Mouse (Mus musculus) spleen, postnatal 14 days (tissue): ENCODE measurements at regions not wholly inside any gene's neighbourhood (a gene's known extent, or its start where the extent isn't known, plus 50 kb on each side); places are given as distances from the start of the nearest gene placed in this dataset.

Experiments
- DNase-seq, 2 experiments: peaks; one replicate each; pipeline ENCODE4 v3.0.0; 2021 to 2022; ENCODE audit warnings: low spot score in 2 of 2

DNA sequence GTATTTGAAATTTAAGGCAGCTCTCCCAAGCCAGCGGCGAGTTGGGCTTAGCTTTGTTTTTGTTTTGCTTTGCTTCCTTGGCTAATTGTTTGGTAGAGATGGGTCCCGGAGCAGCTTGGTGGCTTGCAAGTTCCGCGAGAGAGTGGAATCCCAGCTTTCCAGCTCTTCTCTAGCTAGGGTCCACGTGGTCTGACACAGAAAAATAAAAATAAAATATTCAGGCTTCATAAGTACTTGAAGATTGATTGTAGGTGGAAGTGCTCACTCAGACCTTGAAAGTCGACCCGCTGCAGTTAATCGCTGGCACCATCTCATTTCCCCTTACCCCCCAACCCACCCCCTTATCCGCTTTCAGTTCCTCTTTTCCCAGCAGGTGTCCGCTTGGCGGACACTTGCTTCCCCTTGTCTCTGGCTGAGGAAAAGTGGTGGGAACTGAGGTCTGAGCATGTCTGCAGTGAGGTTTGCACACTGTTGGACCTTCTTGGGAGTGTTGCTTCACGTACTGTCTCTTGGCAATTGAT is 198.5 kb downstream of the Dusp6 start:
- peak in 1 of 2 experiments; percentile 29 for DNase-seq

DNA sequence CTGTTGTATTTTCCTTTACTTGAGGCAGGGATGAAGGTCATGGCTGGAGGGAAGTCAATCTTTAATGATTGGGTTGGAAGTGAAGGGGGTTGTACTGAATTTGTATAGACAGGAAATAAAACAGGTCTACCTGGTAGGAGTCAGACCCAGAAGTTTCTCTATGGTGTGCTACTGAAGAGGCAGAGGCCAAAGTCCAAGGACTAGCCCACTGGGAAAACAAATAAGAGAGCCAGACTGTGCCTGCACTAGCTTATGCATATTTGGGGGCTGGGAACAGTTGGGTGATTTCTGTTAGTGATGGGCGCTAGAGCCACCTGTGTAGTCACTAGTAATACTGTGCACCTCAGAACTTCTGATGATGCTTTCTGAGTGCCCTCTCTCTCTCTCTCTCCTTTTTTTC is 203.7 kb downstream of the Dusp6 start:
- DNase-seq, result no peak

DNA sequence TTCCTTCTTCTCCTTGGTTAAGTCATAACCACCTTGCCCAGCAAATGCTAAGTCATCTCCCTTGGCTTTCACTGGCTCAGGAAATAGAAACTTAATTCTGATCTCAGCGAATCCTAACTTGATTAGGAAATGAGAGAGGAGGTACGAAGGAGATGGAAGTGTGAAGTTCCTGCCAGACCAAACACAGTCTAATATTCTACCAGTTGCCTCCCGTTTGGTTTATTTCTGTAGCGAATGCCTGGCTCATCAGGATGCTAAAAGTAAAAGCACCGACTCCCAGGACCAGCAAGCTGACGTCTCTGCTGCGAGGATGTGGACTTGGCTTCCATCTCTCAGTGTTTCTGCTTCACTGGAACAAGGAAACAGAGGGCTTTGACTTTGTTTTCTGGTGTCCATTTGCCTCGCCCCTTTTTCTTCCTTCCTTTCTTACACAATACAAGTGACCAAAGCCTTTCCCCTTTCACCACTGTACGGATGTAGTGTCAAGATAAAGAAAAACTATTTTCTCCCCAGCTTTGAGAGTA is 204.3 kb downstream of the Dusp6 start:
- DNase-seq, result no peak

DNA sequence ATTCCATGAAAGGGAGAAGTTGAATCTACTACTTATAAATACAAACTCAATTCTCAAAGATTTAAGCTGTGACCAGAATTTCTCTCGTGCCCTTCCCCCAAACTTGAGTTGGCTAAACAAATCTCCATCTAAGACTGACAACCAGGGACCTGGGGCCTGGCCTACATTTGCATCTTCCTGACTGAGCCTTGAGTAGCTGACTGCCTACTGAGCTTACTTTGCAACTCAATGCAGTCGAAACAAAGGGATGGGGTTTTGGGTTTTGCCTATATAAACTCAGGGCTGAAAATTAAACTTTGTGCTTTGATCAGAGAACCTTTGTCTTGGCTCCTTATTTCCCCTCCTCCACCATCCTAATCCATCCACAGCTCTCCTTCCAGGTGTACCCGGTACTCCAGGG is 205.9 kb downstream of the Dusp6 start:
- DNase-seq, result no peak

DNA sequence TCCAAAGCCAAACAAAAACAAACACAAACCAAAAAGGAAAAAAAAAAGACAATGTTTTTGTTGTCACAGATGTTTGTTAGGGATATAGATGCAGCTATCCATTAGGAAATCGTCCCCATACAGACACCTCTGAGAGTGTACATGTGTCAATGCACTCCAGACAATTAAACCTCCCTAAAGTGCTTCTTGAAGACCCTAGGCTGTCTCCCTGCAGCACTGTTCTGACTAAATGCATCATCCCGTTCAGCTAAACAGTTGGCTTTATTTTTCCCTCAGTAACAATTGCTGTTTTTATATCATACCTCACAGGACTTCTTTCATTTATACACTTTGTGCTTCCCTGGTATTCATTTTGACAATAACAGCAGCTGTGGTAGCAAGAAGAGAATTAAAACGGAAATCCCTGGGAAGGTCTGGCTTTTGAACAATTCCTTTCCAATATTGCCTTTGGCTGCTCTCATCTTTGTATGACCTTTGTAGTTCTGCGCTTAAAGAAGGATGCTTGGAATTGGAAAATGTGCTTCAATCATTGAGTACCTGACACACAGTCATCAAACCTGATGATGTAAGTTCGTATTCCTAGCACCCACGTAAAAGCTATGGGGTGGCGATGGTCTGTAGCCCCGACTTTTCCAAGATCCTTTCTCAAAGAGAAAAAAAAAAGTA is 208.9 kb downstream of the Dusp6 start:
- no peak for DNase-seq

DNA sequence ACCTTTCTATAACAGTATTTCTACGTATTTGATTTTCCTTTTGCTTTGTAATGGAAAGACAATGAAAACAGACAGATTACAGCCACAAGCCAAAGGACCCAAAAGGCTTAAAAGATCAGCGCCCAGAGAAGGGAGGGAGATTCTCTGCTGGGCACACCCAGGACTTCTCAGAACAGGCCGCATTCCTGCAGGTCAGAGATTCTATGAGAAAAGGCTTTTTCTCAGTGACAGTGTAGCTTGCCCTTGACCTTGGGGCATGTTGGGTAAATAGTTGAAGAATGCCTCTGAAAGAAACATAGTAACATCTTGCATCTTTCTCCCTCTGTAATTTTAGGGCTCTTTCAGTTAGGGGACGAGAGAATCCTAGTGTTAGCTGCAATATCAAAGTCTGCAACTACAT is 209.8 kb downstream of the Dusp6 start:
- DNase-seq, result no peak

DNA sequence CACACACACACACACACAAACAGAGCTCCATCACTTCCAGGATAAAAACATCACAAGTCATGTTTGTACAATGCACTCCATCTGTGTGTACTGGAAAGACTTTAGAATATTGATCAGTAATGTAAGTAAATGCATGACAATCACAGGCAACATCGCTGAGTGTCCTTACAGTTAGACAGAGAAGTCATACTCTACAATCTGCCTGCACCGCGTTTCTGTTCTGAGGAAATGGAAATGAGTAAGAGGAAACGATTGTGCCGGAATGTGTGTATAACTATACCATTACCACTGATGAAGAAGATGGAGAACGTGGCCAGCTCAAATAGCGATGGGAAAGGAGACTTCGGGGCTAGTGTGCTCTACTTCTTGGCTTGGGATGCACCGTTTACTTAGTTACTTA is 210.7 kb downstream of the Dusp6 start:
- no peak for DNase-seq

DNA sequence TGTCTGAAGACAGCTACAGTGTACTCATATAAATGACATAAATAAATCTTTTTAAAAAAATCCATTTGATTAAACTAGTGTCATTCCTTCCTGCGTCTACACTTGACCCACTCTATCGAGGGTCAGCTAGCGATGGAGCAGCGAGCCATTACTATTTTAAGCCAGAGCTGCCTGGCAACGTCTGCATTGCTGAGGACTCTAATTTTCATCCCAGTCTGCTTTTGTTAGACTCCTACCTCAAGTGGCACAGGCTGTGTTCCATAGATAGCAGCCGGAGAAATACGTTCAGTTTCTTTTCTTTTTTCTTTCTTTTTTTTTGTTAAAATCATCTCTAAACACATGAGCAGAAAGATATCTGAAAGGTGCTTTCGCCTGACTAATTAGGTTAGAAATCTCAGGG is 211.5 kb downstream of the Dusp6 start:
- no peak for DNase-seq

DNA sequence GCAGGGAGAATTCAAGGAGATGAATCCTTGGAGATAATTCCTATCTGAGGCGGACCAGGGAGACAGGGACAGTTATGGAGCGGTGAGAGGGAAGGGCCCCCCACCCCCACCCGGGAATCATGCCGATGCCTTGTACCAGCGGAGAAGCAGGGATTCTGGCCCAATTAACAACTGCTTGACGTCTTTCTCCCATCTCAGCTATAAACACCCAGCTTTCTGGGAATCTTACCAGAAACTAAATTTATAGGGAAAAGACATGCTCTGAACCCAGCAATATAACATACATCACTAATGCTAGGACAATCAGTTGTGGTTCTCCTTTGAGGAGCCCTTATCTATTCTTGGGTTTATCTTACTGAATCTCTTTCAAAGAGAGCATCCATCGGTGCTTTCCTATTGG is 213.2 kb downstream of the Dusp6 start:
- no peak for DNase-seq

DNA sequence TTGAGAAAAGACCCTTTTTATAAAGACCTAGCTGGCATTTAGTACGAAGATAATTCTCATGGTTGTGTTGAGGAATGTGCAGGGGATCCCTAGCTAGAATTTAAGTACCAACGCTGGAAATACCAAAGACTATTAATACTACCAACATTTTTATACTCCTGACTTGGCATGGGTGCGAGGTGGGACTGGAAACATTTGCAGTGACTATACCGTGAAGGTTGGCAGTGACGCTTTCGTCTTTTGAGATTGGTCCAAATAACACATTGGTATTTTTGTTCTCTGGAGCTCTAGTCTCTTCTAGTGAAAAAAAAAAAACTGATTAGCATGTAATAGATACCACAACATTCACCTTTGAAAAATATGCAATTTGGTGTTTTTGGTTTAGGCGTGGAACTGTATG is 213.7 kb downstream of the Dusp6 start:
- no peak for DNase-seq

DNA sequence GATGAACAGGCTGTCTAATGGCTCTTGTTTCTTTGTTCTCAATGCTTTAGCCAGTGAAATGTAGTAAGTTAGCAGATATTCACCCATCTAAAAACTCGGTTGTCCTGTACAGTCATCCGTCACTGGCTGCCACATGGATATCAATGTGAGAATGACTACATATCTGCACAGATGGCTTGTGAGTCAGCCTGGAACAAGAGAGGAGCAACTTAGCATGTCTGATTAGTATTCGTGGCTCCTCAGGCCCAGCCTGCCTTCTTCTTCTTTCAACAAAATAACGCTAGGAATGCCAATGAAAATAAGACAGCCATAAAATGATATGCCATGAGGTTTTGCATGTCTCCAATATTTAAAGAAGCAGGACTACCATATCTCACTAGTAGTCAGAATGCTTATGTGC is 217.5 kb downstream of the Dusp6 start:
- no peak for DNase-seq

DNA sequence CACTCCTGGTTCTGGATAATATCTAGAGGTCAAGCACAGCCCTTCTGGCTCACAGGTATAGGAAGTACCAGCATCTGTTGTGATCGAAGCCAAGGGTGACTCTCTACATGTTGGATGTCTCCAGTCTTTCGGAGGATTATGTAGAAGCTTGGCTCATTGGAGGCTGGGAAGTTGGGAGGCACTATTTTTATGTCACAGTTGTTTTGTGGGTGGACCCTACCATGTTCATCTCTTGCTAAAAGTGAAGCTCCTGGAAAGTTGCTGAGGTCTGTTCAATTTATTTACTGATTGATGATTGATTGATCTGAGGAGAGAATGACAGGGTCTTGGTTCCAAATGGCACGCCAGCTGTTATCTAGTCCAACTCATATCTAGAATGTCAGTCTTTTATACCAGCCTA is 219.0 kb downstream of the Dusp6 start:
- no peak for DNase-seq

DNA sequence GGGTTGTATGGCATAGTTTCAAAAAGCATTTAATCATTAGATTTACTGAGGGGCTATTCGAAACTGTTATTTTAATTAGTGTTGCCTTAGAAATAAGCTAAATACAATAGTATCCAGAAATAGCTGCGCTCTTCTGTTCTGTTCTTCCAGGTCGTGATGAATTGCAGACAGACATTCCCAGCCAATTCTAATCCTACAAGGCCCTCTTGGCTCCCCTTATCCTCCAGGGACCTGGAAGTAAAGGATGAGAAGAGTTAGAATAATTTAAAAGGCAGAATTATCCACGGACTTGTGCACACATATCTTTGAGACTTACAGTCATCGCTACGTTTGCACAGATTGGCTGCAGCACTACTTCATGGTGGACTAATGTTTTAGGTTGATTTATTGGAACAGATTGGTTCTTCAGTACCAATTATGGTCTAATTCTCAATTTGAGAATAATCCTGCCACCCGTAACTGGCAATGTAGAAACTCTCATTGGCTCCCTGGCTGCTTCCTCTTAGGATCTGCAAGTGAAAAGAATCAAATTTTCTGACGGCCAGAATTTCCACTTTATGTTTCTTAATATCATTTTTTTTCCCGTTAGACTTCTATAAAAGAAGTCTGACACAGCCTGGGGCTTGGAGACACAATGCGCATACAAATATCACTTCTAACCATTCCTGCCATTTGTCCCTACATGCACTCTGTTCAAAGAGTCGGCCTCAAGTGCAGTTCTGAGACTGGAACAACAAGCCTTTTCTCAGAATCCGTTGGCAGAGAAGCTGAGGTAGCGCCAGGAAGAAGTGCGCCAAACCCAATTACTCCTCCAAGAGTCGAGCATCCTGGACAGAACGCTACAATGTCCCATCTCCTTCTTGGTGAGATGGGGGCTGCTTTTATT is 225.4 kb downstream of the Dusp6 start:
- no peak for DNase-seq

DNA sequence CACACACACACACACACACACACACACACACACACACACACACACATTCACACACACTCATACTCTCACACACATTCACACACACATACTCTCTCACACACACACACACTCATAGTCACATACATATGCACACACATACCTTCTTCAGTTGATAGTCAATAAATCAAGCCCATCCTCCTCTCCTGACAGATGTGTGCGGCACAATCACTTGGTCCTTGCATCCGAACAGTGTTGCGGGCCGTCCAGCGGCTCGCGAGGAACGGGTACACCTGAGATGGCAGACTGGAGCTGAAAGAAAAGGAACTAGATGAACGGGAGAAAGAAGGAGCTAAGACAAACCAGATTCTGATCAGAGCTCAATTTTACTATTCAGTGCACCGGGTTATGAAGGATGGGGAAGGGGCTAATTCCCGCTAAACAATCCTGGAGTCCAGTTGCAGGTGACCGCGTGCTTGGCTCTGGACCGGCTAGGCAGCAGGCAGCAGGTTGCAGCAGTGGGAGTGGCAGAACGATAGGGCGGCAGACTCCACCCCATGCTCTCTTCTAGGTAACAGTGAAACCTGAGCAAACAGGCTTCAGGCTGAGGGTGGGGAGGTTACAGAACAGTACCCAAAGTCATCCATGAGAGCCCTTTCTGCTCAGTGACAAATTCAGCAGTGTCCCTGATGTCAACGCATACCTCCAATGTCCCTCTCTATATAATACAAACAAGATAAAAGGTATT is 247.8 kb downstream of the Csl start:
- DNase-seq, result no peak

DNA sequence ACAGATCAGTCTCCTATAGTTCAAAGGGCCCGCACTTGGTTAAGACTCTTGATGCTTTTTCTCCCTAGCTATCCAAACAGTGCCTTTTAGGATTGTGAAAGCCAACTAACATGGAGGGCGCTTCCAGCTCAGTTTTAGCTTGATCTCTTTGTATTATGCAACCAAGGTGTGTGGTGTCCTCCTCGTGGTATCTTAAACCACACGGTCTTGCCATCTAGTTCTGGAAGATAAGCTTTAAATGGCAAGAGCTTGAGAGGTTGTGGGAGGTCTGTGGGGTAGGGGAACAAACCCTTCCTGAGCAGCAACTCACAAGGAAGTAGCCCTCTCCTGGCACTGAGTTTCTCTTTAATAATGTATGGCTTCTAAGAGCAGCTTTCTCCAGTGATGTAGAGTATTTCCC is 241.5 kb downstream of the Csl start:
- no peak for DNase-seq

DNA sequence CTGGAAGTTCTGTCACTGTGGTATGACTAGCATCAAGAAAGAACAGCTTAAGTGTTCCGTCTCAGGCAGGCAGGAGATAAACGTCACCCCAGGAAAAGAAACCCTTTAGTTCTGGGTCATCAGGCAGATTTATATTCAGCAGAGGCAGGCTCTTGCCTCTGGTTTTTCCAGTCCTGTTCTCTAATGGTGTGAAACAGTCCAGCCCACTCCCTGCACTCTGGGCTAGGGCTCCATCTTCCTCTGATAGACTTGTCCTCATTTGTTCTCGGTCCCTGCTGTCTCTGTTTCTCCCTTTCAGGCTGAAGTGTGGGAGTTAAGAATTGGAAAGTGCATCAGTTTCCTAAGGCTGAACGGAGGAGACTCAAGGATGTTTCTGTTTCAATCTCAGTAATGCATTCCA is 240.0 kb downstream of the Csl start:
- no peak for DNase-seq

DNA sequence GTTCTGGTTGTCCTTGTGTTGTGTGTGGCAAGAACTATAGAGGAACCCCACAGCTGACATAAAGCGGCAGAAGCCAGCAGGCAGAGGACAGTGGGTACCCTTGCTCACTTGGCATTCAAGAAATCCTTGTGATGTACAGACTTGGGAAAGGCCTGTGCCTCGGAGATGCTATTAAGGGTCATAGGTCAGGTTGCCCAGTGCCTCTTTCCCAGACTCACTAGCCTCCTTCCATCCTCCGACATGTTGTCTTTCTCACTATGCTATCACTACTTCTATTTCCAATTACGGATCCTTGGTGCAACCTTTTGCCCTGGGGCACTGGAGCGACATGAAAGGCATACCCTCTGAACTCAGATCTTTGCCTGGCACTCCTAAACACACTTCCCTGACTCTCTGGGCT is 235.6 kb downstream of the Csl start:
- DNase-seq, result no peak

DNA sequence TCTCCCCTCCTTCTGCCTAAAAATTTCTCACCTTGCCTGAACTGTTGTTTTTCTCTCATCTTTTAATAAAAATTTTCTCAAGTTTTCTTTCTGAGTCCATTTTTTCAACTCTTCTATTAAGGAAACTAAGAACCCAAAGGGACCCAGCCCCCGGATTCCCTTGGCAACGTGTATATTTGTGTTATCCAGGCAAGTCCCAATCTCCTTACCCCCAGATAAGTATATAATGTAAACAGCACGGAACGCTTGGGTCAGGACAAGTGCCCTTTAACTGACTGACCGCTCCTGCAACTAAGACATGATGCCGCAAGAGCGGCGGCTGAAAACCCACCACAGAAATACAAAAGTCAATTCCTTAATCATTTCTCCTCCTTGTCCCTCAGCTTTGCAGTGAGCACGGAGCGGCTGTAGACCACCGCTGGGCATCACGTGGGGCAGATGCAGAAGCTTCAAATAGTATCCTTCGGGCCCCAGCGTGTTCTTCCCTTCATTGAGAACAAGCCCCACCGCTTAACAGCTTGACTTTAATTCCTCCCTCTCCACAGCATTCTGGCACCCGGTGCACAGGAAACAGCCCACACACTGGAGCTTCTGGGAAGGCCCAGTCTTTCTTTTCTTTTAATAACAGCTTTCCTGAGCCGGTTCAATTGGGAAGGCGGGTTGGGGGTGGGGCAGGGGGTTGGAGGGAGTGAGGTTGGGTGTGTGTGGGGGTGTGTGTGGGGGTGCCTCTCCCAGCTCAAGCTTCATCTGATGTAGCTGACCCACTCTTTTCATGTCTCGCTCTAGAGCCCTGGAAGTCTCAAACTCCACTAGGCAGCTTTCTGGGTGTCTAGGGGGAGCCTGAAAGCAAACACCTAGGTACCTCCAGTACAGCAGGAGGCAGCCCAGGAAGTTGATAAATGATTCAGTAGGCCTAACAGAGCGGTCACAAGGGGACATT is 234.9 kb downstream of the Csl start:
- no peak for DNase-seq

DNA sequence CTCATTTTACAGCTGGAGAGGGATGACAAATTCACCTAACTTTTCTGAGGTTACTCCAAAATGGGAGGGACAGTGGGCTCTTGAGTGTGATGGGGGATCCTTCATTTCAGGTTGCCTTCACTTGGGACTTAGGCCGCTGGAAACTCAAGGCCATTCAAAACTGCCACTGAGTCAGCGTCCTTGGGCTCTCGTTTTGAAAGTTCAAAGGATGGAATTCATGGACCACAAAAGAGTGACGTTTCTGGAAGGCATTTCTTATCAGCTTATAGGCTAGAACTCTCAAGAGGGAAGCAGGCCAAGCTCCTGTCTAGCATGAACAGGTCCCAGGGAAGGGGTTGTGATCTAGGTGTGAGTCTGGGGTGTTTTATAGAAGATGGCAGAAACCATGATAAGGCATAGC is 233.3 kb downstream of the Csl start:
- DNase-seq, result no peak

DNA sequence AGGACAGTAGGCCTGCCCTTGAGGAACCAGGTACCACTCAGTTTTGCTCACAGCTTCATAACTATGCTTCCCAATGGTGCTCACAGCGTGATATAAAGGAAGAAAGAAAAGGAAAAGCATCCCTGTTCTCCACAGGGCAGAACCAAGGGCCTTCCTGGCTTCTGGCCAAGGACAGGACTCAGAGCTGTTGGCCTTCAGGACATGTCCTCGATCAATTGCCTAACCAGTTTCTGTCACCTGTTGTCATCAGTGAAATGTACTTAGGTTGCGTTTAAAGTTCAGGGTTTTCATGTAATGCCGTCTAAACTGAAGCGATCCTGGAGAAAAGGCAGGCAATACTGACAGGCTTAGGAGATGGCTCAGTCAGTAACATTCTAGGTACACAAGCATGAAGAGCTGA is 232.9 kb downstream of the Csl start:
- DNase-seq, result no peak

DNA sequence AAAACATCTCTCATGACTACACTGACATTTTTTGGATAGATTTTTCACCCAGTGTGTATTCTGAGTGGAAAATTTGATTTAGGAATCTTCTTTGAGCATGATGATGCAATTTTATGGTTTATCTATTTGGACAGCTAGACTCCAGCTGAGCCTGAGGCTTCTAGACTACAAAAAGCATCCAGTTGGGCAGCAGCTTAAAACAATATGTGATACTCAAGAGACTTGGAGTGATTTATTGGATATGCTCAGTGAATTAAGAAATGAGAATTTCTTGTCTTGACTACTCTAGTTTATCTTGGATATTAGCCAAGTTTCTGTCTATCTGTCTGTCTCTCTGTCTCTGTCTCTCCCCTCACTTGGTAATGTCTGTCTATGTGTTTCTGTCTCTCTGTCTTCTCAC is 228.4 kb downstream of the Csl start:
- DNase-seq, result no peak
